Mouse (Mus musculus) forebrain, embryonic 10.5 days (tissue): ENCODE results near the gene Bcl2l13. TPM values are rescaled to one million over a fixed set of nuclear protein-coding genes. Genes with fewer than 3 reads are reported as not detected.
"Not testable (repeated sequence)": the region's sequence is repeated elsewhere in the genome, so short reads cannot be mapped to it uniquely, and the experiment has no call there.

Experiments used
- DNase-seq: peaks from one replicate; pipeline ENCODE4 v3.0.0-alpha.2; 2017; ENCODE audit warnings: low spot score; ENCODE audit errors: extremely low spot score
- H3K27ac ChIP-seq: fragments of 300-500 bp; sonication (generic); 2 replicates; pipeline ENCODE4 v1.5.1; 2016; ENCODE audit warnings: mild to moderate bottlenecking
- H3K27me3 ChIP-seq: fragments of 300-500 bp; sonication (generic); 2 replicates; pipeline ENCODE4 v1.6.1; 2016; ENCODE audit warnings: mild to moderate bottlenecking; ENCODE audit not compliant: poor library complexity, severe bottlenecking
- H3K36me3 ChIP-seq: fragments of 300-500 bp; sonication (generic); replicated peaks from 2 replicates; pipeline ENCODE4 v1.6.1; 2016; ENCODE audit warnings: mild to moderate bottlenecking, moderate library complexity
- H3K4me1 ChIP-seq: fragments of 300-500 bp; sonication (generic); 2 replicates; pipeline ENCODE4 v1.6.1; 2016
- H3K4me3 ChIP-seq: fragments of 300-500 bp; sonication (generic); 2 replicates; pipeline ENCODE4 v1.5.1; 2016; ENCODE audit warnings: mild to moderate bottlenecking, moderate library complexity
- H3K9me3 ChIP-seq: fragments of 300-500 bp; sonication (generic); 2 replicates; pipeline ENCODE4 v1.6.1; 2016; ENCODE audit warnings: mild to moderate bottlenecking, moderate library complexity
- WGBS: fragments of 180-500 bp; shearing (Covaris S2); methylation state at CpG from one replicate; pipeline ENCODE4 v1.1.7; 2016; 5-methylcytosine and 5-hydroxymethylcytosine counted together
- polyA plus RNA-seq: library from polyadenylated mRNA; unstranded; fragments of >200 nt; fragmentation: Nextera tagmentation; extraction: Ambion mirVana; gene quantifications from 2 replicates; pipeline ENCODE4 v1.2.1, GENCODE M21; 2016

Bcl2l13 gene
- polyA plus RNA-seq, 1 experiment from 2014 or later = 51.5 TPM

DNA sequence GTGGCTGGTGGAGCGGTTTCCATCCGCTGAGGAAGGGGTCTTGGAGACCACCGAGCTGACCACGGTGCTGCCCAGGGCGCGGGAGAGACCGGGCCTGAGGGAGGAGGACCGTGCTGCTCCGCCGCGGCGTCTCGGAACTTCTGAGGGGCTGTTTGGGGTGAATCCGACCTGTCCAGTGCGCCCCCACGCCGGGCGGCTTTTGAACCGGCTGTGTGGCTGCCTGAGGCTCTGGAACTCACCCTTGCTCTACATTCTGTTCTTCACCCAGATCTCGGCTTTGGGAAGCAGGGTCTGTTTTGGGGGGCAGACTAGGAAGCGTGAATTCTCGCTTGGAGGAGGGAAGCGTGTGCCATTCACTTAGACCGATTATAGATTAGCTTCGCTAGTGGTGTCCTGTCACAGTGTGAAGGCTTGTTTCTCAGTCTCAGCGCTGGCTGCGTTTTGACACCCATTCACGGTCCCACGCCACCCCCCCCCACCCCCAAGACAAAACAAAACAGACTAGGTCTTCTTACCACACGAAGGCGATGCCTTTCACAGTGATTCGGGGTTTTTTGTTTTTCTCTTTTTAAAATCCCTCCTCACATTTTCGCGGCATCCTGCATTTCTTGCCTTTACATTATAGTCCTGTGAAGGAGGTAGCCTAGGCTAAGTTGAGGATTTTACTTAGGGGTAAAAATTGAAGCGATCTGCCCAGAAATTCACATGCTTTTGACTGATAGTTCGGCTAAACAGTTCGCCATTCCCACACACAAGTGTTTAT, 558 bp downstream of the Bcl2l13 start:
- Histone ChIP-seq H3K9me3 (peaks cover 6% of the 10 kb centered on the region; the same call in 1 of the 2 replicates), H3K27ac (peak overlapping the region; percentile 99), H3K27me3 (no peaks in the 10 kb centered on the region), H3K4me1 (peaks cover 18% of the 10 kb centered on the region), H3K4me3 (peak overlapping the region; percentile 89), H3K36me3 (peaks cover 25% of the 10 kb centered on the region)
- no peak for DNase-seq
- WGBS = 6% methylated on average over 37 of the region's 37 CpGs

DNA sequence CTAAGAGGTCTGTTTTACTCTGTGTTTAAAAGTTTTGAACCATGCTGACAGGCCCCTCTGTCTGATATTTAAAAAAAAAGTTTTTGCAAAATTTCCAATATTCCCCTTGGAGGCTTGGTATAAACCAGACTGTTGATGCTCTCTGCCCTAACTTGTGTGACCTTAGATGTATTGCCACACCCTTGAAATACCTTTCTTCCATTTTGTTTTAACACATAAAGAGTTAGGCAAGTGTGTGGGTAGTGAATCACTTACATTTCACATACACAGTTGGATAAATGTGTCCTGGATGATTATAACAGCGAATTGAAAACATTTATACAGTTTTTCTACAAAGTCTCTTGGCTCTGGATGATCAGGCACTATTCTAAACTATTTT, 1.1 kb downstream of the Bcl2l13 start:
- no peak for DNase-seq
- Histone ChIP-seq H3K36me3 (peaks cover 25% of the 10 kb centered on the region), H3K27me3 (no peaks in the 10 kb centered on the region), H3K4me1 (peaks cover 18% of the 10 kb centered on the region), H3K27ac (peak overlapping the region; percentile 99), H3K9me3 (peaks cover 6% of the 10 kb centered on the region; the same call in 1 of the 2 replicates), H3K4me3 (peak overlapping the region; percentile 89)
- 68% methylated on average over 1 of the region's 1 CpGs for WGBS

DNA sequence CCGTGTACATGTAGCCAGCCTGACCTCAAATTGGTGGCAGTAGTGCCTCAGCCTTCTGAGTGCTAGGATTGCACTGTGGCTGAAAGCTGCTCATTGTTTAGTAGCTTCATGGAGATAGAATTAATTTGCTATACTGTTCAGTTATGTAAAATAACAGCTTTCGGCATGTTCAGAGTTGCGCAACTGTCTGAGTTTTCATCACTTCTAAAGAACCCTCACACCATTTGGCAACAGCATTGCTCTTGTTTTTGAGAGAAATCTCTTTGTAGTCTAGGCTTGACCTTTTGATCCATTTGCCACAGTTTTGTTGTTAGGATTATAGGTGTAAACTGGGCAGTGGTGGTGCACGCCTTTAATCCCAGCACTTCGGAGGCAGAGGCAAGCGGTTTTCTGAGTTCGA, 4.2 kb downstream of the Bcl2l13 start:
- Histone ChIP-seq H3K27ac (no peak overlapping the region), H3K4me1 (peaks cover 18% of the 10 kb centered on the region), H3K27me3 (no peaks in the 10 kb centered on the region), H3K4me3 (no peak overlapping the region), H3K9me3 (peaks cover 6% of the 10 kb centered on the region; the same call in 1 of the 2 replicates), H3K36me3 (peaks cover 25% of the 10 kb centered on the region)
- WGBS = 97% methylated on average over 7 of the region's 7 CpGs
- DNase-seq = no peak

DNA sequence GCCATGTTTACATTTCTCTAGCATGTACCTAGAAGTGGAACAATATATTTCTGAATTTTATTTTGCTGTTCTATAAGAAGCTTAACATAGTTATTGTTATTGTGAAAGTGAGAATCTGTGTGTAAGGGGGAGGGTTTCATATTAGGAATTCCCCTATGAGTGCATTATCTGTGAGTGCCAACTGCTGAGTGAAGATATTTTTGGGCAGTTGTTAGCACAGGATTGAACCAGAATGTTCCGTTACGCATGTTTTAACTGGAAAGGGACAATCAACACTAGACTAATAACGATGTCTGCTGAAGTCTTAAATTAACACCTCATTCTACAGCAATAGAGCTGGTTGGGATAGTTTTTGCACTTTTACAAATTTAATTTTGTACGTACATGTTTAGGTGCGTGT, 5.7 kb downstream of the Bcl2l13 start:
- Histone ChIP-seq H3K36me3 (peaks cover 25% of the 10 kb centered on the region), H3K9me3 (peaks cover 6% of the 10 kb centered on the region; the same call in 1 of the 2 replicates), H3K27ac (no peak overlapping the region), H3K4me3 (no peak overlapping the region), H3K4me1 (peaks cover 11% of the 10 kb centered on the region), H3K27me3 (no peaks in the 10 kb centered on the region)
- no peak for DNase-seq
- 98% methylated on average over 5 of the region's 5 CpGs for WGBS

DNA sequence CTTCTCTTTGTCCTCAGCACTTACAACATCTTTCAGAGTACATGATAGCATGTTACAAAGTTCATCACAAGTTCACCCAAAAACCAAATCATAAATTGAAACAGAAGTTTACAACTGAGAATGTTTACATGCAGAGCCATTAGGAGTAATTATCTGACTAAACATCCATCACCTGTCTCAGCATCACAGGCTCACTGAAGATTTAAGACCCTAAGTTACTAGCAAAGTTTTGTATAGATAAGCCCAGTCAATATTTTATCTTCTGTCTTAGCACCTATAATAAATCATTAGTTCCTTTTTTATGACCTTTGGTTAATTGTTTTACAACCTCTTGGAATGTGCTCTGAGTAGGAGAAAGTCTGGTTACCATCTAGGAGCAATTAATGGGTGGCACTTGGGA, 14.7 kb downstream of the Bcl2l13 start:
- not testable (repeated sequence) for H3K4me1 ChIP-seq, H3K27ac ChIP-seq, H3K4me3 ChIP-seq, DNase-seq, H3K9me3 ChIP-seq, H3K27me3 ChIP-seq
- peaks cover 77% of the 10 kb centered on the region for H3K36me3 ChIP-seq

DNA sequence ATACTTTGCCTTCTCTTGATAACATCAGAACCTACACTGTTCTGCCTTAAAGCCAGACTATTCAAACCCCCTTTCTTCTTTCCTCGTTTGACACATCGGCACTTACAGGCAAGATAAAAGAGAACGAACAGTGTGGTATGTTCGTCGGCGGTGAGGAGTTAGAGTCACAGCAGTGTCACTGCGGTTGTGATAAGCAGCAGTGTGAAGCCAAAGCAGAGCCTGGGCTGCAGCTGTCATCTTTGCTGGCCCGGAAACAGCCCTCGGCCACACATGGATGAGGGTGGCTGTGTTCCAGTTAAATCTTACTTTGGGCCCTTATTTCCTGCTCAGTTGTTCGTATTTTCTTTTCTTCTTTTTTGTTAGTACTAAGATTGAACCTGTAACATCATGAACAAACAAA, 18.4 kb downstream of the Bcl2l13 start:
- no peak overlapping the region for H3K4me3 ChIP-seq
- DNase-seq = no peak
- H3K27ac ChIP-seq = no peak overlapping the region
- H3K4me1 ChIP-seq = peaks cover 16% of the 10 kb centered on the region
- WGBS = 95% methylated on average over 10 of the region's 10 CpGs
- peaks cover 75% of the 10 kb centered on the region for H3K36me3 ChIP-seq
- H3K27me3 ChIP-seq = no peaks in the 10 kb centered on the region
- H3K9me3 ChIP-seq = no peaks in the 10 kb centered on the region

DNA sequence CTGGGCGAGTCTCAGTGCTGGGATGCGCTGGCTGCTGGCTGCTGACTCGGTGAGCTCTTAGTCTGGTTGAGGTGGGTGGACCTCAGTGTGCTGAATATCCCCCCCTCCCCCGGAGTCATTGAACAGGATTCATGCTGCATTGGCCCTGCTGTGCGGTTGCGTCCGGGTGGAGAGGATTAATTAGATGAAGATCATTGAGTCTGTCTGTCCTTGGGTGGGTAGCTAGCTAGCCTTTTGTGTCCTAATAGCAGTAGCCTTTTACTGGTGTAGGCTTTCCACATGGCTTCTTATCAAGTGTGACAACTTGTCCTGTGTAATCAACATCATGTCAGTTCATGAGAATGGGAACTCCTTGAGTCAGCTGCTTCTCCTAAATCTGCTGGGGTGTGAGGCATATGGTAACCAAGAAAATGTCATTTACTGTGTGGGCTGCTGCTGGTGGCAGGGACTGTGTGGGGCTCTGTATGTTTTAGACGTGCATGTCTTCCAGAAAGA, 22.3 kb downstream of the Bcl2l13 start:
- Histone ChIP-seq H3K4me1 (peaks cover 16% of the 10 kb centered on the region), H3K9me3 (no peaks in the 10 kb centered on the region), H3K4me3 (no peak overlapping the region), H3K27ac (no peak overlapping the region), H3K27me3 (no peaks in the 10 kb centered on the region), H3K36me3 (peaks cover 65% of the 10 kb centered on the region)
- WGBS = 45% methylated on average over 8 of the region's 8 CpGs
- DNase-seq = peak; percentile 20

DNA sequence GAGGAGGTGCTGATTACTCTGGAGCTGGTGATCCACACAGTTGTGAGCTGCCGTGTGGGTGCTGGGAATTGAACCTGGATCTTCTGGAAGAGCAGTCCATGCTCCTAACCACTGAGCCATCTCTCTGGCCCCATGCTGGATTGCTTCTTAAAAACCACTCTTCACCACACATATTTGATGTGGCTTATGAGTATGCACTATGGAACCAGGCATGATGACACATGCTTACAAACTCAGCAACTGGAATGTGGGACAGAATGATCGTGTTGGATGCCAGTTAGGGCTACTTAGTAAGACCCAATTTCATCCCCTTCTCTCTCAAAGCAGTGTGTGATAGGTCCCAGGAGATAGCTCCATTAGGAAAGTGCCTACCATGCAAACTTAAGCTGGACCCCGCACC, 24.1 kb downstream of the Bcl2l13 start:
- Histone ChIP-seq H3K27ac (no peak overlapping the region), H3K27me3 (no peaks in the 10 kb centered on the region), H3K4me3 (no peak overlapping the region), H3K36me3 (peaks cover 64% of the 10 kb centered on the region), H3K9me3 (no peaks in the 10 kb centered on the region), H3K4me1 (peaks cover 16% of the 10 kb centered on the region)
- WGBS = 90% methylated on average over 3 of the region's 3 CpGs
- no peak for DNase-seq

DNA sequence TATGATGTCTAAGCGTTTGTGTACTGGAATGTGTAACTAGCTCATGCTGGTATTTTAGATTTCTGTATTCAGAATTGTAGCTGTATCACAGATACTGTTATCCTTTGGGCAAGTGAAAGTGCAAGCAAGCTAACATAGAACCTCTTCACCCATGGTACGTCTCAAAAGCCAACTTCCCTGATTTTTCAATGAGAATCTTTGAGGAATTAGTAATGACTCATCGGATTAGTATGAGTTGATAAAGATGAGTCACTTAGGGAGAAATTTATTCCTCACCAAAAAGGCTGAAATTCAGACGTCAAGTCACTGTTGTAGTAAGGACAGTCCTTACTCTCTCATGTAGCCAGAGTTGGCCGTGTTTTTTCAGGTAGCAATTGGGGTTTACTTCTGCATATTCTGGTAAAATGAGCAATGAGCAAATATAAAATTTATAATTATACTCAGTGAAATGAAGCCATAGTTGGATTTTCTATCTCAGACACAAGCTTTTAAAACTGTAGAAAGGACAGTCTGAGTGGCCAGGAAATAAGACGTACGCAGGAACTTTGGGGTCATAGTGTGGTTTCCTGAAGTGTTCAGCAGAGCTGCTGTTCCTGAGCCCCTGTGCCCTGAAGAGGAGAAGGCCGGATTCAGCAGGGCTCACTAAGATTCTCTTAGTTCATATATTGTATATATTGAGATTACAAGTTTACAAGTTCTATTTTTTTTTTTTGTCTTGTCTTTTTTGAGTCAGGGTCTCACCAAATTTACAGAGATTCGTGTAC, 30.2 kb downstream of the Bcl2l13 start:
- Histone ChIP-seq H3K27ac (no peak overlapping the region), H3K4me3 (no peak overlapping the region), H3K4me1 (no peaks in the 10 kb centered on the region), H3K36me3 (peaks cover 62% of the 10 kb centered on the region), H3K27me3 (no peaks in the 10 kb centered on the region), H3K9me3 (no peaks in the 10 kb centered on the region)
- WGBS = 90% methylated on average over 9 of the region's 9 CpGs
- no peak for DNase-seq

DNA sequence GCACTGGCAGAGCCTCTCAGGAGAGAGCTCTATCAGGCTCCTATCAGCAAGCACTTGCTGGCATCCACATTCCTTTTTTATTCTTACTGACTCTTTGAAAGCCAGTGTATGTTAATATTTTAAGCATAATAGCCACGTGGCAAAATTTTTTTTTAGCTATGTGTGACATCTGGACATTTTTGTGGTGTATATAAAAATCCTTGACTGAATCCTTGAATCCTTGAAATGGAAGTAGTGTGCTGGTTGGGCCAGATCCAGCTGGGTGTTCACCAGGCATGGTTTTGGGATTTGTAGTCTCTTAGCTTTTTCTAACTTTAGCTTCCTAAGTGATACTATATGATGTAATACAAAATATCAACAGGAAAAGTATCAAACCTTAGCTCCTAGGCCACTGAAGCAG, 32.8 kb downstream of the Bcl2l13 start:
- WGBS = 85% methylated on average over 1 of the region's 1 CpGs
- Histone ChIP-seq H3K27ac (no peak overlapping the region), H3K36me3 (peaks cover 53% of the 10 kb centered on the region), H3K4me3 (no peak overlapping the region), H3K4me1 (no peaks in the 10 kb centered on the region), H3K9me3 (no peaks in the 10 kb centered on the region), H3K27me3 (no peaks in the 10 kb centered on the region)
- DNase-seq = no peak

DNA sequence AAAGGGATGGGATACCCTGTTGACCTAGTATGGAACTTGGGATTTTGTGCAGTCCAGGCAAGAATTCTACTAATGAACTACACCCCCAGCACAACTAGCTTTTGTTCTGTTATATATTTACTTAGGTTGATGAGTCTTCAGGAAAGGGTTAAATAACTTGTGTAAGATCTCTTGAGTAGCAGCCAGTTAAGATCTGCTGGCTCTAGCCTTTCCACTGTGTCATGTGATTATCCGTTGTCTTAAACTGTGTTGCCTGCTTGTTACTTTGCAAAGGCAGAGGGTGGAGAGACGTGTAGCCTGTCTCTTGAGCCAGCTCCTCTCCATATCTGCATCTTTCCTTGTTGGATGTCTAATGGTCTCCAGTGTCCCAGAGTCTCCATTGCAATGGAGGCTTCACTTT, 35.3 kb downstream of the Bcl2l13 start:
- DNase-seq = no peak
- Histone ChIP-seq H3K4me3 (no peak overlapping the region), H3K9me3 (no peaks in the 10 kb centered on the region), H3K4me1 (no peaks in the 10 kb centered on the region), H3K27ac (no peak overlapping the region), H3K36me3 (peaks cover 38% of the 10 kb centered on the region), H3K27me3 (no peaks in the 10 kb centered on the region)
- 93% methylated on average over 2 of the region's 2 CpGs for WGBS

DNA sequence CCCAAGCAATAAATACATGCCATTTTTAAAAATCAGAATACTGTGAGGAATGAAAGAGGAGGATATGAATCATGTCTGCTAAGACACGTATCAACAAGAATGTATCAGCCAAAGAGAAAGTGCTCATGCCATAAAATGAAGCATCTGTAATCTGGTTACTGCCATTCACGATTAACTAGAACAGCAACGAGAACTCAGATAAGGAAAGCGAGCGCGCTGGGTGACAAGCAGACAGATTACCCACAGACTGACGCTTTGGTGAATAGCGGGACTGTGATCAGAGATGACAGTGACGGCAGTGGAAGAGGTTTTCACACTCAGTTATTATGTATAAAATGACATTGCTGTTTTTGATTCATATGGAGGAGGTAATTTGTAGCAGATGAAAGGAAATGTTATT, 37.9 kb downstream of the Bcl2l13 start:
- Histone ChIP-seq H3K4me1 (no peaks in the 10 kb centered on the region), H3K9me3 (no peaks in the 10 kb centered on the region), H3K27me3 (no peaks in the 10 kb centered on the region), H3K36me3 (peaks cover 50% of the 10 kb centered on the region), H3K27ac (no peak overlapping the region), H3K4me3 (no peak overlapping the region)
- DNase-seq = no peak
- WGBS = 91% methylated on average over 9 of the region's 9 CpGs

DNA sequence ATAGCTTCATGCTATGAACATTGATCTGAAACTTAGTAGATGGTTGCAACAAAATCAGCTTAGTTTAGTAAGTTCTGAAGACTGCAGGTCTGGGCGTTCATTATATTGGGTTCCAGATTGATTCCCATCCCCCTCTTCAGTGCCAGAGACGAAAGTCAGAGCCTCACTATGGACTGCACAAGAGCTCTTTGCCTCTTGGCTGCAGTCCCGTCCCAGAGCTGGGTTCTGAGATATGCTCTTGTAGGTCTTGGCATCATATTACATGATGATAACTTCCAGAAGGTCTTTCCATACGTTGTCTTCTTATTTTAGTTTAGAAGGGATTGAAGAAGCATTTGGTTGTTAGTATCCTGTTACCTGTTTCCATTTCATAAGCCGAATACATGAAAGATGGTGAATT, 43.0 kb downstream of the Bcl2l13 start:
- DNase-seq = no peak
- no peaks in the 10 kb centered on the region for H3K4me1 ChIP-seq
- H3K27ac ChIP-seq = no peak overlapping the region
- H3K9me3 ChIP-seq = no peaks in the 10 kb centered on the region; the same call in 1 of the 2 replicates
- 90% methylated on average over 5 of the region's 5 CpGs for WGBS
- no peaks in the 10 kb centered on the region for H3K27me3 ChIP-seq
- no peak overlapping the region for H3K4me3 ChIP-seq
- peaks cover 84% of the 10 kb centered on the region for H3K36me3 ChIP-seq
